Mouse (Mus musculus): ENCODE data around the gene Tet3.

GRCm38 (mm10) chr6:83500462-83500861, 41.6 kb upstream of the Tet3 start:
- TF ChIP-seq ZNF384 (IDR thresholded peaks at IDR 0.05; ENCODE audit: low read depth, low read length) (no peak), ZC3H11A (IDR thresholded peaks at IDR 0.05; ENCODE audit: borderline replicate concordance, low read depth, low read length) (peak; percentile 52; the same call in 1 of the 2 replicates), CHD2 (IDR thresholded peaks at IDR 0.05; ENCODE audit: low read depth, low read length) (no peak), HCFC1 (IDR thresholded peaks at IDR 0.05; ENCODE audit: borderline replicate concordance, insufficient read depth, low read length) (no peak), MAFK (IDR thresholded peaks at IDR 0.05; ENCODE audit: insufficient read depth, low read depth, low read length) (no peak)

All from ES-E14 (cell line).